Mouse (Mus musculus) cerebellum, postnatal 14 days (tissue): ENCODE data around the gene Mgat4b.

Experiments
- DNase-seq, 2 experiments: peaks; one replicate each; pipeline ENCODE4 v3.0.0; 2021; ENCODE audit warnings: mixed read lengths in 2 of 2

The Mgat4b gene

GRCm38 (mm10) chr11:50225611-50226378, 15.1 kb downstream of the Mgat4b start:
- peak; percentile 69 to 71 for DNase-seq

GRCm38 (mm10) chr11:50226406-50226805, 15.7 kb downstream of the Mgat4b start:
- peak in 1 of 2 experiments; percentile 39 for DNase-seq

DNA sequence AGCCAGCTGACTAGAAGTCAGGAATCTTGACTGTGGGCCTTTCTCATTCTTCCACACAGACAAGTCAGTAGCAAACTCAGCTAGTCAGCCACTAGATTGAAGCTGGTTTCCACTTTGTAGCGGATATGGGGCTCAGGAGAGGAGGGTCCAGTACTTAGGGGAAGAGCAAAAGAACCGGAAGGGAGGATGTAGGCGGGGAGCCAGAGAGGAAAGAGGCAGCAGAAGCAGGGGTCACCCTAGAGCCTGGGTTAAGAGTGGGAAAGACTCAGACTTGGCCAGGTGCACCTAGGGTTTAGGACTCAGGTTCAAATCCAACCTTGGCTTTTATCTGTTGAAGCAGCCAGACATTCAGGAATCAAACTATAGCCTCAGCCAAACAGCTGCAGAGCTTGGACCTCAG, 16.5 kb downstream of the Mgat4b start:
- DNase-seq = peak in 1 of 2 experiments; percentile 45

DNA sequence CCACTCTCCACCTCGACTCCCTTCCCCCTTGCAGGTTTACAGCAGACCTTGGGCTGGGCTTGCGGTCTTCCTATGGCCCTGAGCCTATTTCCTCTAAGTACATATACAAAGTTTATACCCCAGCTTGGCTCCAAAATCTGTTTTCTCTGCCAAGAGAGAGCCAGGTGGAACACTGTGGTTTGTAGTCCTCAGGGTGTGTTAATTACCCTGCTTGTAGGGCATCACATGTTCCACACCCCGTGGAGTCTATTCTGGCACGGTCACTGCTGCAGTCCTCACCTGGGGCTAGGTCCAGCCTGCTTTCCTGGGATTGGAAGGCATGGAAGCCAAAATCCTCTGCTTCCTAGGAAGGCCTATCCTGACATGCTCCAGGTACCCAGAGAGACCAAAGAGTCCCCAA, 17.0 kb downstream of the Mgat4b start:
- peak; percentile 68 to 80 for DNase-seq

GRCm38 (mm10) chr11:50228772-50229171, 18.1 kb downstream of the Mgat4b start:
- peak; percentile 82 for DNase-seq

- peak; percentile 95 to 97 for DNase-seq
These were observed 18.7 kb downstream of the Mgat4b start for GRCm38 (mm10) chr11:50229252-50229910.

- peak; percentile 45 to 49 for DNase-seq
These were observed 20.0 kb downstream of the Mgat4b start for GRCm38 (mm10) chr11:50230481-50231304.

GRCm38 (mm10) chr11:50231411-50231810, 20.7 kb downstream of the Mgat4b start:
- DNase-seq = peak; percentile 81 to 84

GRCm38 (mm10) chr11:50233022-50233421, 22.3 kb downstream of the Mgat4b start:
- DNase-seq = no peak

DNA sequence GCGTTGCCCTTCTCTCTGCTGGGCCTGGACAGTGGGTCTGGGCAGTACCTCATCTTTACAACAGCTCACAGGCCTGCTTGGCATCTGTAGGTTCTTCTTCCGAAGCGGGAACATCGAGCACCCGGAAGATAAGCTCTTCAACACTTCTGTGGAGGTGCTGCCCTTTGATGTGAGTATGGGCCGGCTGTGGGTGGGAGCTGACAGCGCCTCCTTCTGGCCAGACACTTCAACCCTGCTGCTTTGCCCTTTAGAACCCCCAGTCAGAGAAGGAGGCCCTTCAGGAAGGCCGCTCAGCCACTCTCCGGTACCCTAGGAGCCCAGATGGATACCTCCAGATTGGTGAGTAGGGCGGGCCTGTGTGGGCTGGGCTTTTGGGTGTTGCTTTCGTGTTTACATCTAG, 23.3 kb downstream of the Mgat4b start:
- DNase-seq = no peak

DNA sequence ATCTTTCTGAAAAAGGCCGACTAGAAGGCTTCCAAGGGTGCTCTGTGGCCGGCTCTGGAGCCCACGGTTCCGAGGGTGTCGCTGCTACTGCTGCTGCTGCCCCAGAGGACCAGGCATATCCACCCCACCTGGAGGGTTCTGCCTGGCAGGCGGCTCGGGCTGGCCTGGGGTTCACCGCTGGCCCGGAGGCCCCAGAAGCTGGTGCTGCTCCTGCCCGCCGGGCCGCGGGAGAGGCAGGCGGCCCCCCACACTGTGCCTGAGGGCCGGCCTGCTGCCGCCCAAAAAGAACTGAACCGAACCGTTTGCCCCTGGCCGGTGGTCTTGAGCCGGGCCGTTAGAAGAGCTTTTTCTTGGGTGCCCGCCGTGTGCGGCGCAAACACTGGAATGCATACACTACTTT, 23.9 kb downstream of the Mgat4b start:
- DNase-seq = no peak

DNA sequence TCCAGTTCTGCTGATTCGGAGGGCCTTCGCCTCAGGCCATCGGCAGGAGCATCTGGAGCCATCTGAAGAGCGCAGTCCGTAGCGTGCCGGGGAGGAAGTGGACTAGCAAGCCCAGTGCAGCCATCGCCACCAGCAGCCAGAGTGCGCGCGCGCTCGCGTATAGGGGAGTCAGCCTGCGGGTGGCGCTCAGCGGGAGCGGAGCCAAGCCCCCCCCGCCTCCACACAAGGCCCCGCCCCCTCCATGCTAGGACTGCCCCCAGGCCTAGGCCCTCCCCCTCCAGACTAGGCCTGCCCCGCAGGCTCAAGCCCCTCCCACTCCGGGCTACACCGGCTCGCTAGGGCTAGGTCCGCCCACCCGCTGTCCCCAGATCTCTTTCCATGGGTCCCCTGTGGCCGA, 25.8 kb downstream of the Mgat4b start:
- DNase-seq = peak; percentile 76 to 79

DNA sequence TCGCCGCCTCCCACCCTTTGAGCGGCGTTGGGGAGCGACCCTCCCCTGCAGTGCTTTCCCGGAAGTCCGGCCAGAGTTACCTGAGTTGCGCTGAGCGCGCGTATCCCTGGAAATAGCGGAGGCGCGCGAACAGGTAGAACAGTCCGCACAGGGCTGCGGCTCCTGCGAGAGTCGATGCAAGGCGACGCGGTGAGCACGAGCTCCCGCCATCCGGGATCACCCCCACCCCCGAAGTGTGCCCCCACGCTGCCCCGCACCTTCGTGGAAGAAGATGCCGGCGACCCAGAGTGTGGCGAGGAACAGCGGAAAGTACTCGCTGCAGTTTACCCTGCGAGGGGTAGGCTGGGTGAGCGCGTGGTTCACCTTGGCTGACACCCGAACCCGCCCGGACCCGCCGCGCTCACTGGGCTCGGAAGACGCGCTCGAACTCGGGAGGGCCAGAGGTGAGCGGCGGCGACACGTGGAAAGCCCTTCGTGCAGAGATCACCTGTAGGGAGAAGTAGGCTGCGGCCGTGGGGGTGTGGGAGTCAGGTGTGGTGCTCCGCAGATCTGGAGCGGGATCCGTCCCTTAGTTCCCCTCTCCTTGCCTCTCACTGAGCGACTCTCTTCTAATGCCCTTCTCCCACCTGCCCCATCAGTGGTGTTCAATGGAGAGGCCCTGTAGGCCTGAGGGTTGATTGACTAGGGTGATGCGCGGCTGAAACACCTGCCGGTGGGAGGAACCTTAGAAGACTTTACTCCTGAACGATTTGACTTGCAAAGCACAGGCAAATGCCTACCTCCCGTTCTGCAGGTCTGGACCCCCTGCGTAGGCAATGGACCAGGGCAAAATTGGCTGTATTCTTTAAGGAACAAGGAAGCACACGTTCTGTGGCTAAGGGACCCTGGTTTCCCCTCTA, 26.5 kb downstream of the Mgat4b start:
- DNase-seq = no peak

GRCm38 (mm10) chr11:50238324-50238723, 27.6 kb downstream of the Mgat4b start, which contains the start of gene Ltc4s:
Gene Ltc4s, minus strand, starts transcription at chr11:50238616.
- no peak for DNase-seq

- no peak for DNase-seq
These were observed 28.4 kb downstream of the Mgat4b start for GRCm38 (mm10) chr11:50238821-50239791.

DNA sequence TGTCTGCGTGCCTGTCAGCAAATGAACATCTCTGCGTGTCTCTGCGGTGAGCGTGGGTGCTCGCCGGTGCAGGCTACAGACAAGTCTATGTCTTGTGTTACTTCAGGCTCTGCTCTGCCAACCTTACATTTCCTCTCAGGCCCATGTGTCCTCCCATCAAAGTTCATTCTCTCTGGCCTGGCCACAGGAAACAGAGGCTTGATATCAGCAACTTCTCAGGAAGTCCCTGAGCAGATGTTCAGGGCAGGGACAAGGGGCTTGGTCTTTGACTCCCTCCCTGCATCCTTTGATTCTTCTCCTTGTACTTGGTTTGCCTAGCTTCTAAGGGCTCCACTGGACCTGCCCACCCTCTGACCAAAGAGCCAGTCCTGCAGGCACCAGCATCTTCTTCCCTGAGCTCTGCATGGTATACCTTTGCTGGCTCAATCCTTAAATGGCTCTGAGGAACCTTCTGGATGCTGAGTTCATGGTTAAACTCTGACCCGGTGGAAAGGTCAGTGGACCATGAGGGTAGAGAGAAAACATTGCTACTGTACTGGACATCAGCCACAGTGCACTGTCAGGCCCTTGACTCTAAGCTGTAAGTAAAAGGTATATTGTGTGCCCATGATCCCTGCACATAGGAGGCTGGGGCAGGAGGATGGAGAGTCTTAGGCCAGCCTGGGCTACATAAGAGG, 29.7 kb downstream of the Mgat4b start:
- DNase-seq = no peak

GRCm38 (mm10) chr11:50243926-50244325, 33.2 kb downstream of the Mgat4b start:
- no peak for DNase-seq

DNA sequence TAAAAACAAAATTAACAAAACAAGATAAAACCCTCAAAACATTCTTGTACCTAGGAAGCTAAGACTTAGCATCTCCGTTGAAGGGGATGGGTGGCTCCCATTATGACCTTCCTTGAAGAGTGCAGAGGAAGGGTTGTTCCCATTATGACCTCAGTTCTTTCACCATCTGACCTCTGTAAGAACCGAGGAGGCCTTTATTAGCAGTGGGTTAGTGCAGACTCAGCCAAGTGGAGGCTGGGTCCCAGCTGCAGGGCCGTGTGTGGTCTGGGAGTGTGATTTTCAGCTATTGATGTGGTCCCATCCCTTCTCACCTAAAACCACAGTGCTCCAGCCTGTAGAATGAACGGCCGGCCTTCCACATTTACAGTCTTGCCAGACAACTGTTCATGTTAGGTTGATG, 34.6 kb downstream of the Mgat4b start:
- no peak for DNase-seq

GRCm38 (mm10) chr11:50248473-50249171, 37.9 kb downstream of the Mgat4b start:
- DNase-seq = no peak

DNA sequence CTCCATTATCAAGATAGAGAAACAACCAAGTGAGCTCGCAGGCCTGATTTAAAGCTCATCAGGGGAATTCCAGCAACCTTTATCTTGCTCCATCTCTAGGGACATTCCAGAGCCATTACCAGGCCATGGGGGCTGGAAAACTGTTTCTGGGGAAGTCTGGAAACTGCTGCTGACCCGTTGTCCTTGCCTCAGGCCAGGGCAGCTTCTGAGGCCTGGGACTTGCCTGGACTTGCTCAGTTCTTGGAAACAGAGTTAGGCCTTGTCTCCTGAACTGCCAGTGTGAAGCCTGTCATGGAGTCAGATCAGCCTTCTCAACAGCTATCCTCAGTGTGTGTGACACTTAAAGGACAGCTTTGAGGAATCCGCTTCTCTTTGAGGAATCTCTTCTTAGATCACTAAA, 41.5 kb downstream of the Mgat4b start:
- DNase-seq = no peak
